ENCODE assay signal across 7 mouse cellular contexts in genomic region chr8:88604065-88605038, GRCm38 (mm10). TPM values are rescaled to one million over a fixed set of nuclear protein-coding genes. Genes with fewer than 3 reads are reported as not detected.
DNase-seq lines count a peak whose midpoint lies in the region; ATAC-seq lines count a peak whose summit lies in the region.

No protein-coding gene starts in this region.

- peak; percentile 30 for DNase-seq in T-cell, adult 2 months (ENCODE audit: low spot score)
- DNase-seq in embryo, embryonic 10 days (ENCODE audit: low spot score) = peak; percentile 90
- DNase-seq in gastrocnemius, postnatal 4 days (ENCODE audit: low spot score in 2 of 2) = peak; percentile 66 to 78
- peak; percentile 61 for DNase-seq in induced T-regulatory cell, adult 2 months (ENCODE audit: low read depth)
- DNase-seq in liver = peak; percentile 79
- peak; percentile 25 to 62 for DNase-seq in urinary bladder, postnatal 36 days (ENCODE audit: low spot score in 2 of 2)

- peak overlapping the region; percentile 30; the same call in 1 of the 2 replicates for H3K9ac ChIP-seq in neural tube, embryonic 12.5 days

- no peaks in the 10 kb centered on the region for H3K36me3 ChIP-seq in neural tube, embryonic 12.5 days

- H3K4me1 ChIP-seq in neural tube, embryonic 12.5 days = peaks cover 23% of the 10 kb centered on the region

- H3K4me2 ChIP-seq in neural tube, embryonic 12.5 days (replicated peaks) = peak overlapping the region; percentile 64

- H3K4me3 ChIP-seq in neural tube, embryonic 12.5 days = peak overlapping the region; percentile 30

- H3K27me3 ChIP-seq in neural tube, embryonic 12.5 days (replicated peaks) = no peaks in the 10 kb centered on the region

- H3K9me3 ChIP-seq in neural tube, embryonic 12.5 days = 0 out of 2 replicates have a peak, but pooled peaks cover 5% of the 10 kb centered on the region

- 6% methylated on average over 20 of the region's 20 CpGs for WGBS in neural tube, embryonic 12.5 days

- H3K27ac ChIP-seq in neural tube, embryonic 12.5 days = no peak overlapping the region

- ATAC-seq in neural tube, embryonic 12.5 days (ENCODE audit: low FRiP score, low read depth) = peak; percentile 91

RNA-seq across cellular contexts. Expression of gene Snx20, which starts 31.6 kb away (rescaled TPM):
- 1 to 10 TPM; 1.3 to 1.5 TPM for total RNA-seq in gastrocnemius, postnatal 4 days (2021)
- 0.83 and 1.3 TPM in 2 replicates for polyA plus RNA-seq in neural tube, embryonic 12.5 days (2016; fragmentation: Nextera tagmentation; extraction: Ambion mirVana)

RNA-seq across cellular contexts. Expression of gene Nod2, which starts 42.8 kb away (rescaled TPM):
- total RNA-seq in gastrocnemius, postnatal 4 days (2021) = 1 to 10 TPM; 1.3 TPM
- polyA plus RNA-seq in neural tube, embryonic 12.5 days (2016; fragmentation: Nextera tagmentation; extraction: Ambion mirVana) = 0.11 and 0.16 TPM in 2 replicates

Comparison
In these comparisons a context has a peak if more than half of its experiments do, and no peak if none do; other contexts are left out.
1. DNase-seq: peak in every context shown above with its lines; median percentile 90 in embryo, embryonic 10 days; 79 in liver; 72 in gastrocnemius, postnatal 4 days; 61 in induced T-regulatory cell, adult 2 months; 44 in urinary bladder, postnatal 36 days; 30 in T-cell, adult 2 months.